Mouse (Mus musculus): ENCODE data around the gene Taok3.

- TF ChIP-seq CTCF (IDR thresholded peaks at IDR 0.05), result no peak
- TF ChIP-seq EP300 (IDR thresholded peaks at IDR 0.05; ENCODE audit: insufficient read depth, low read depth, low read length), result no peak
These were observed 29.4 kb downstream of the Taok3 start for GRCm38 (mm10) chr5:117149054-117149942.
